Mouse (Mus musculus) naive thymus-derived CD4-positive, alpha-beta T cell, adult 5 months (primary cell): ENCODE data around the gene Asap3. TPM values are rescaled to one million over a fixed set of nuclear protein-coding genes. Genes with fewer than 3 reads are reported as not detected.

Experiments
- polyA plus RNA-seq: library from polyadenylated mRNA; unstranded; fragments of 100-300 nt; shearing (Covaris generic); gene quantifications from one replicate; pipeline ENCODE4 v1.2.1, GENCODE M21; 2017

Gene Asap3
- not detected for polyA plus RNA-seq

GRCm38 (mm10) chr4:136206033-136206893 is at the start of gene Asap3:
Gene Asap3 (plus strand): TSS chr4:136206365.

GRCm38 (mm10) chr4:136172011-136172541 is 34.1 kb upstream of the Asap3 start, which contains the start of gene E2f2:
Gene E2f2 (plus strand): TSS chr4:136172394.

GRCm38 (mm10) chr4:136247729-136248463 is 41.7 kb downstream of the Asap3 start, which contains the start of gene Tcea3:
Gene Tcea3 (plus strand): TSS chr4:136247729.

GRCm38 (mm10) chr4:136284455-136284854 is 78.3 kb downstream of the Asap3 start, which contains the start of gene Zfp46:
Gene Zfp46 (plus strand): TSS chr4:136284683.

Other genes with a start within 250 kb of the Asap3 start
- 13.5 TPM for gene Gale, start 242.6 kb upstream of the Asap3 start, polyA plus RNA-seq
- gene Lypla2, start 233.7 kb upstream of the Asap3 start, polyA plus RNA-seq, result 195 TPM
- 62.4 TPM for gene Pithd1, start 219.1 kb upstream of the Asap3 start, polyA plus RNA-seq
- 41.3 TPM for gene Eloa, start 184.6 kb upstream of the Asap3 start, polyA plus RNA-seq
- 342 TPM for gene Rpl11, start 152.9 kb upstream of the Asap3 start, polyA plus RNA-seq
- gene Id3, start 62.9 kb upstream of the Asap3 start, polyA plus RNA-seq, result 23.3 TPM
- gene E2f2, start 34.0 kb upstream of the Asap3 start, polyA plus RNA-seq, result 3.0 TPM
- not detected for gene Tcea3, start 41.4 kb downstream of the Asap3 start, polyA plus RNA-seq
- 5.9 TPM for gene Zfp46, start 78.3 kb downstream of the Asap3 start, polyA plus RNA-seq
- gene Hnrnpr, start 104.6 kb downstream of the Asap3 start, polyA plus RNA-seq, result 118 TPM
- not detected for gene Htr1d, start 217.2 kb downstream of the Asap3 start, polyA plus RNA-seq